Mouse (Mus musculus) layer of hippocampus, adult 18-20 months (tissue): Measurements from ENCODE around the gene Il4ra. TPM values are rescaled to one million over a fixed set of nuclear protein-coding genes. Genes with fewer than 3 reads are reported as not detected.

Source experiments
- DNase-seq, 2 experiments: peaks; one replicate each; pipeline ENCODE4 v3.0.0; 2022; ENCODE audit warnings: low spot score in 2 of 2
- total RNA-seq, 2 experiments: library from RNA; stranded (reverse); gene quantifications; 2 replicates each; pipeline ENCODE4 v1.2.3; 2021

The Il4ra gene
- total RNA-seq, 2 experiments from 2014 or later = 4.0 to 4.7 TPM

- DNase-seq = no peak
Measured at GRCm38 (mm10) chr7:125625219-125625618, 73.3 kb downstream of the Il4ra start.

- DNase-seq = no peak
Measured at GRCm38 (mm10) chr7:125625829-125626228, 73.9 kb downstream of the Il4ra start.

Other genes with a start within 250 kb of the Il4ra start
- 1 to 10 TPM; 3.2 to 4.8 TPM for gene Kdm8, start 107.4 kb upstream of the Il4ra start, total RNA-seq
- gene Nsmce1, start 60.5 kb upstream of the Il4ra start, total RNA-seq = 10 to 100 TPM; 14.2 to 15.9 TPM
- gene Il21r, start 51.3 kb downstream of the Il4ra start, total RNA-seq = 1 to 10 TPM; 1.1 to 1.3 TPM
- 100 to 1,000 TPM; 102 to 107 TPM for gene Gtf3c1, start 155.7 kb downstream of the Il4ra start, total RNA-seq
- 10 to 100 TPM; 28.4 to 29.5 TPM for gene D430042O09Rik, start 155.8 kb downstream of the Il4ra start, total RNA-seq